Mouse (Mus musculus) liver, embryonic 11.5 days (tissue): Measurements from ENCODE around the gene Cyp3a13. TPM values are rescaled to one million over a fixed set of nuclear protein-coding genes. Genes with fewer than 3 reads are reported as not detected.

Experiments
- ATAC-seq: fragments of 200-750 bp; cut with Nextera tagmentation; replicated peaks from 2 replicates; pipeline ENCODE4 v1.8.0; 2017; ENCODE audit warnings: moderate number of reproducible peaks, mild to moderate bottlenecking, moderate TSS enrichment, moderate library complexity; ENCODE audit not compliant: low FRiP score
- DNase-seq: peaks from one replicate; pipeline ENCODE4 v3.0.0-alpha.2; 2017; ENCODE audit warnings: low spot score
- H3K27ac ChIP-seq: fragments of 300-500 bp; sonication (generic); 2 replicates; pipeline ENCODE4 v1.5.1; 2014; ENCODE audit warnings: mild to moderate bottlenecking, low read depth, low read length, control low read depth
- H3K27me3 ChIP-seq: fragments of 300-500 bp; sonication (generic); replicated peaks from 2 replicates; pipeline ENCODE4 v1.6.1; 2014; ENCODE audit warnings: low read length, mixed read lengths; ENCODE audit not compliant: control insufficient read depth, insufficient read depth
- H3K36me3 ChIP-seq: fragments of 300-500 bp; sonication (generic); 2 replicates; pipeline ENCODE4 v1.6.1; 2014; ENCODE audit warnings: mild to moderate bottlenecking, low read length, moderate library complexity, mixed read lengths; ENCODE audit not compliant: control insufficient read depth, insufficient read depth
- H3K4me1 ChIP-seq: fragments of 300-500 bp; sonication (generic); replicated peaks from 2 replicates; pipeline ENCODE4 v1.6.1; 2014; ENCODE audit warnings: low read length, mixed read lengths; ENCODE audit not compliant: control insufficient read depth, insufficient read depth
- H3K4me2 ChIP-seq: fragments of 300-500 bp; sonication (generic); 2 replicates; pipeline ENCODE4 v1.6.1; 2014; ENCODE audit warnings: mild to moderate bottlenecking, control low read depth, moderate library complexity
- H3K4me3 ChIP-seq: fragments of 300-500 bp; sonication (generic); 2 replicates; pipeline ENCODE4 v1.5.1; 2014; ENCODE audit warnings: low read depth, low read length, control low read depth
- H3K9ac ChIP-seq: fragments of 300-500 bp; sonication (generic); 2 replicates; pipeline ENCODE4 v1.6.1; 2014; ENCODE audit warnings: low read depth, low read length, control low read depth
- H3K9me3 ChIP-seq: fragments of 300-500 bp; sonication (generic); 2 replicates; pipeline ENCODE4 v1.6.1; 2016; ENCODE audit warnings: low read length, inconsistent platforms, mixed read lengths; ENCODE audit not compliant: control insufficient read depth
- WGBS: fragments of 180-500 bp; shearing (Covaris S2); extraction: QIAGEN DNeasy Blood & Tissue Kit; methylation state at CpG from one replicate; pipeline ENCODE4 v1.1.7; 2014; 5-methylcytosine and 5-hydroxymethylcytosine counted together
- polyA plus RNA-seq: library from polyadenylated mRNA; unstranded; fragments of >200 nt; fragmentation: Nextera tagmentation; extraction: Ambion mirVana; gene quantifications from 2 replicates; pipeline ENCODE4 v1.2.1, GENCODE M21; 2014

Gene Cyp3a13
- 0.79 and 0.95 TPM in 2 replicates for polyA plus RNA-seq

DNA sequence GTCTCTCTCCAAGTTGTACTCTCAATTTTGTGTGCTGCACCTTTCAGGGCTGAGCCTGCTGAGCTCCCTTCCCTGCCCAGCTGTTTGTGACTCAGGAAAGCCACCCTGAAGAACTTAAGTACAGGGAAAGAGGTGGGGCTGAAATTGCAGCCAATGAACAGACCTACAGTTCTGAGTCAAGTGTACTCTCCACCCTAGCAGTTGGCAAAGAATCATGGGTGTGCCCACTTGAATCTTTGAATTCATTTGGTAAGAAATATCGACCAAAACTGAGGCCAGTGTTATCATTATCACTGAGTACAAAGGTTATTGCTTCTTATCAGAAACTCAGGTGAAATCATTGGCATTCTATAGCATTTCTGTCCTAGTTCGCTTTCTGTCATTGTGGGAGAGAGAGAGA is at the start of gene Cyp3a13:
TSS of gene Cyp3a13 (minus strand) at position 88 of the 400 bp plus-strand sequence.
- no peak for DNase-seq

DNA sequence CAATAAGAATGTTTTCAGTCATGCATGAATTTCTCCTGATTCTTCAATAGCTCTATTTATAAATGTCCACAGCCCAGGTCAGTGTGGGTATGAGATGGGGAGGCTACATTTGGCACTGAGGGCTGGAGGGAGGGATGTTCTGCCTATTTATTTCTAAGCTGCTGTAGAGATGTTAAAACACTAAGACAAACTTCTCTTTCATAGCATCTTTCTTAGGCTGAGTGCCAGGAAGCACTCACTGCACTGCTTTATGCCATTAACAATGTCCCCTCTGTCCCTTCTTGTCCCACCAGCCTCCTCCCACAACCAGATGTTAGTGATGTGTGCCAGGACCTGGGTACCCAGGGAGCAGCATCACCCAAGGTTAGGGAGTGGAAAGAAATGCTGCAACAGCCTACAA is 45.1 kb upstream of the Cyp3a13 start:
- Histone ChIP-seq H3K4me2 (no peak overlapping the region), H3K9ac (no peak overlapping the region), H3K4me3 (no peak overlapping the region), H3K4me1 (no peaks in the 10 kb centered on the region), H3K36me3 (no peaks in the 10 kb centered on the region), H3K27ac (no peak overlapping the region), H3K9me3 (no peaks in the 10 kb centered on the region), H3K27me3 (no peaks in the 10 kb centered on the region)
- no peak for ATAC-seq
- DNase-seq = no peak

More for the DNA sequence above, at the start of gene Cyp3a13:
- H3K27me3 ChIP-seq = no peaks in the 10 kb centered on the region
- H3K9me3 ChIP-seq = no peaks in the 10 kb centered on the region
- no peak within 1 kb of the TSS for H3K9ac ChIP-seq
- WGBS = 41% methylated on average over 2 of the region's 2 CpGs
- 0 out of 2 replicates have a peak, but pooled peaks cover 4% of the 10 kb centered on the region for H3K4me1 ChIP-seq
- no peaks in the 10 kb centered on the region for H3K36me3 ChIP-seq
- no peak within 1 kb of the TSS for H3K4me3 ChIP-seq
- no peak for ATAC-seq
- no peak within 1 kb of the TSS for H3K4me2 ChIP-seq
- H3K27ac ChIP-seq = no peak within 1 kb of the TSS

DNA sequence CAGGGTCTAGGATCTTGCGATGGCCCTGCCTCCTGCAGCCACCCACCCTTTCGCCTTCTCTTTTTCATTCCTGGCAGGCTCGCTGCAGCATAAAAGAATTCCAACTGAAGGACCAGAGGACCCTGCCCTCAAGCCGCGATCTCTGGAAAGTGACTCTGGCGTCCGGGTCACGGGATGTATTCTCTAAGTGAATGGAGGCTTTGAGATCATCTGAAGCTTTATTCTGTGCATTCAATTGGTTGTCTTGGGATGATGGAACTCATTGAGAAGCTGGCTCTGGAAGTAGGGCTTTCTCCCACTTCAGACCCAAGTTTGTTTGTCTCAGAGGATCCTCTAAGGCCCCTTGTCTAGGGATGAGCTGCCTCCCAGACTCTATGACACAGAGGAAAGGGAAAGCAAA is 41.5 kb upstream of the Cyp3a13 start, which contains the start of gene Gjc3:
TSS of gene Gjc3 (minus strand) at position 154 of the 400 bp plus-strand sequence.
- Histone ChIP-seq H3K27me3 (no peaks in the 10 kb centered on the region), H3K4me1 (no peaks in the 10 kb centered on the region), H3K4me2 (no peak within 1 kb of the TSS), H3K36me3 (no peaks in the 10 kb centered on the region), H3K4me3 (no peak within 1 kb of the TSS), H3K9me3 (no peaks in the 10 kb centered on the region), H3K9ac (no peak within 1 kb of the TSS), H3K27ac (no peak within 1 kb of the TSS)
- ATAC-seq (no peak), DNase-seq (no peak)
- 81% methylated on average over 8 of the region's 8 CpGs for WGBS

DNA sequence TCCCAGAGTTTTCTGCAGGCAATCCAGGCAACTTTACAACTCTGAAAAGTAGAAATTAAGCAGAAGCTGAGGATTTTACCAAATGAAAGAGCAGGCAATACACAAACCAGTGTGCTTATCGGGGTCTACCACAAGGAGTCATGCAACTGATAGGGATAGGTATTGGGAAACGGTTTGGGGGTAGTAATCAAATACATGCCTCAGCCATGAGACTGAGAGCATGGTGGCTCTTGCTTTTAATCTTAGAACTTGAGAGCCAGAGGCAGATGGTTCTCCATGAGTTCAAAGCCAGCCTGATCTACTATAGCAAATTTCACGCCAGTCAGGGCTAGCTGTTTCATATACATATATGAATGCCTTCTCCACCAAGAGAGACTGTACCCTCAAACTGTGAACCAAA is 35.0 kb upstream of the Cyp3a13 start:
- Histone ChIP-seq H3K4me2 (no peak overlapping the region), H3K27ac (no peak overlapping the region), H3K4me3 (no peak overlapping the region), H3K27me3 (no peaks in the 10 kb centered on the region), H3K36me3 (no peaks in the 10 kb centered on the region), H3K9me3 (no peaks in the 10 kb centered on the region), H3K9ac (no peak overlapping the region), H3K4me1 (no peaks in the 10 kb centered on the region)
- 84% methylated on average over 3 of the region's 3 CpGs for WGBS
- ATAC-seq = no peak
- DNase-seq = no peak

DNA sequence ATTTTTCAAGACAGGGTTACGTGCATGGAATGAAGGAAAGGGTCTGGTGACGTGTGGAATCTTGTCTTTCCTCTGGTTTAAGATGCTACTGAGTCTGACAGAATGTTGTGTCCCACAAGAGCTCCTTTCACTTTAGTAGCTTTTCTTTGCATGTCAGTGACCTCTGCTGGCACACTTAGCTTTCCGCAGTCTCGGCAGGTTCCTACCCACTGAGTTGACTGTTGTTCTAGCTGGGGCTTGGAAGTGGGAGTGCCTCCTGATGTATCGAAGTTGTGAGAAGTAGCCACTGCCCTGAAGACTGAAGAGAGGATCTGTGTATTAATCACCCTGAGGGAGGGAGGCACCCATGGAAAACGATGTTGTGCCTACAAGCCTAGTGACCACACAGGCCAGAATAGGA is 29.8 kb upstream of the Cyp3a13 start:
- H3K27ac ChIP-seq = no peak overlapping the region
- H3K4me1 ChIP-seq = no peaks in the 10 kb centered on the region
- WGBS = 27% methylated on average over 6 of the region's 6 CpGs
- H3K27me3 ChIP-seq = no peaks in the 10 kb centered on the region
- no peaks in the 10 kb centered on the region for H3K9me3 ChIP-seq
- no peak overlapping the region for H3K9ac ChIP-seq
- H3K36me3 ChIP-seq = no peaks in the 10 kb centered on the region
- DNase-seq = no peak
- no peak for ATAC-seq
- no peak overlapping the region for H3K4me3 ChIP-seq
- no peak overlapping the region for H3K4me2 ChIP-seq

DNA sequence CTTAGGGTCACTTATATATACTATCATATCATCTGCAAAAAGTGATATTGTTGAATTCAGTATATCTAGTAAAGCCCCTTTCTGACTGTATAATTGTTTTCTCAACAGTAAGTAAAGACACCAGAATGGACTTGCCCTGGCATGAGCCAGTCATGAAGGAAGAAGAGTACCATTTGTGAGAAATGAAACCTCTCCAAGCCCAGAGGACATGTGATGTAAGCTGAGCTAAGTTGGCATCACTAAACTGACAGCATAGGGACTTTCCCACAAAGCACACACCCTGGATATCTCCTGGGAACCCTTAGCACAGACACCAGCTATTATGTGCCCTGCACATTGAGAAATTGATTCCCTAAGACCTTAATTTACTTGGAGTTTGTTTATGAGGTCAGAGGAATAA is 25.9 kb upstream of the Cyp3a13 start:
- ATAC-seq = no peak

DNA sequence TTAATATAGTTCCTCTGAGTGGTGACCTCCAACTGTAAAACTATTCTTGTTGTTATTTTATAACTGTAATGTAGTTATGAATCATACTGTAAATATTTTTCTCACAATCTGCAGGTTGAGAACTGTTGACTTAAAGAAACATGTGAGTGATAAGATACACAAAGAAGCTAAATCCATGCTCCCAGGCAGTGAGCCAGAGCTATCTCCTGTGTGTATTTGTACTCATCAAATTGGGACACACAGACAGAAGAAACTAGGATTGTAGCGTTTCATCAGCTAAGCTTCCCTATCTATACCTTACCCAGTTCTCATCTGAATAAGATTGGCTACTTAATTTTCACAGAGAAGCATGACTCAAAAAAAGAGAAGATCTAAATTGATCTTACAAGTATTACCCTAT is 21.7 kb upstream of the Cyp3a13 start:
- no peaks in the 10 kb centered on the region for H3K36me3 ChIP-seq
- H3K9ac ChIP-seq = no peak overlapping the region
- H3K27ac ChIP-seq = no peak overlapping the region
- no peaks in the 10 kb centered on the region for H3K9me3 ChIP-seq
- H3K27me3 ChIP-seq = no peaks in the 10 kb centered on the region
- H3K4me2 ChIP-seq = no peak overlapping the region
- WGBS = 66% methylated on average over 1 of the region's 1 CpGs
- no peaks in the 10 kb centered on the region for H3K4me1 ChIP-seq
- H3K4me3 ChIP-seq = no peak overlapping the region
- DNase-seq (no peak), ATAC-seq (no peak)

More for the DNA sequence above, 25.9 kb upstream of the Cyp3a13 start:
- Histone ChIP-seq H3K27ac (no peak overlapping the region), H3K9ac (no peak overlapping the region), H3K9me3 (no peaks in the 10 kb centered on the region), H3K4me1 (no peaks in the 10 kb centered on the region), H3K4me3 (no peak overlapping the region), H3K27me3 (no peaks in the 10 kb centered on the region), H3K4me2 (no peak overlapping the region), H3K36me3 (no peaks in the 10 kb centered on the region)
- no peak for DNase-seq

DNA sequence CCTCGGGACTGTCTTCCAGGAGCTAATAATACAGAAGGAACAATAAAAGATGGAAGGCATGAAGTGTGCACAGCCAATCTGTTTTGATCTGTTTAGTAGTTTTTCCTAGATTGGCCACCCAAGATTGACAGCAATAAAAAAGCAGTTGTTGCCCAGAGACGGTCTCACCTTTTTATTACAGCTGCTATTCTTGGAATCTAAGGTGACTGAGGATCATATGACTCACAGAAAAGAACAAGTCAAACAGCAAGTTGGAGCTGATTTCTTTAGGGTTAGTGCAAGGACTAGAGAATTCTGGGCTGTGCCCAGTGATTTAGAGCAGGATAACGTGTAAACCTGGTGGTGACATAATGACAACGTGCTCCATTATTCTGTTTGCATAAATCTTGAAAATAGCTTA is 19.5 kb upstream of the Cyp3a13 start:
- ATAC-seq = no peak
- Histone ChIP-seq H3K4me1 (no peaks in the 10 kb centered on the region), H3K4me2 (no peak overlapping the region), H3K4me3 (no peak overlapping the region), H3K27me3 (no peaks in the 10 kb centered on the region), H3K9ac (no peak overlapping the region), H3K27ac (no peak overlapping the region), H3K36me3 (no peaks in the 10 kb centered on the region), H3K9me3 (no peaks in the 10 kb centered on the region)
- no peak for DNase-seq
- 81% methylated on average over 4 of the region's 4 CpGs for WGBS

DNA sequence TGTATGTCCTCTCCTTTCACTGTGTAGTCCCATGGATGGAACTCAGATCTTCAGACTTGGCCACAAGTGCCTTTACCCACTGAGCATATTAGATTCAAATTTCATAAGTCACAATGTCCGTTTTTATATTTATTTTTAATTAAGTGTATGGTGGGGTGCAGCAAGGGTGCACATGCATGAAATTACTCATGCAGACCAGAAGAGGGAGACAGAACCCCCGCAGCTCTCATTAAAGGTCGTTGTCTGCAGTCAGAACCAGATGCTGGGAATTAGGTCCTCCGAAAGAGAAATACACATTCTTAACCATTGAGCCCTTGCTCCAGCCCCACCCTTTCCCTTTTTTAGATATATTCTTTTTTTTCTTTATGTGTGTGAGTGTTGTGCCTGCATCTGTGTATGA is 15.8 kb upstream of the Cyp3a13 start:
- ATAC-seq (no peak), DNase-seq (no peak)
- WGBS = 56% methylated on average over 4 of the region's 4 CpGs
- no peak overlapping the region for H3K4me2 ChIP-seq
- no peaks in the 10 kb centered on the region for H3K9me3 ChIP-seq
- H3K36me3 ChIP-seq = no peaks in the 10 kb centered on the region
- H3K4me3 ChIP-seq = no peak overlapping the region
- no peak overlapping the region for H3K27ac ChIP-seq
- no peaks in the 10 kb centered on the region for H3K4me1 ChIP-seq
- no peak overlapping the region for H3K9ac ChIP-seq
- H3K27me3 ChIP-seq = no peaks in the 10 kb centered on the region
